Mouse (Mus musculus) cortical plate, adult 2 months (tissue): ENCODE results near the gene Tmem176a.
"Not testable (repeated sequence)": the region's sequence is repeated elsewhere in the genome, so short reads cannot be mapped to it uniquely, and the experiment has no call there.

ENCODE experiments used
- CTCF ChIP-seq: fragments of 200-500 bp; IDR thresholded peaks from 2 replicates; pipeline ENCODE4 v1.5.1; 2011; ENCODE audit warnings: mild to moderate bottlenecking, control low read depth, low read length; ENCODE audit not compliant: insufficient read depth; ENCODE audit errors: extremely low read depth
- POLR2A ChIP-seq: fragments of 200-500 bp; IDR thresholded peaks from 2 replicates; pipeline ENCODE4 v1.6.1; 2011; ENCODE audit warnings: mild to moderate bottlenecking, low read length, control low read depth; ENCODE audit not compliant: insufficient read depth; ENCODE audit errors: extremely low read depth

DNA sequence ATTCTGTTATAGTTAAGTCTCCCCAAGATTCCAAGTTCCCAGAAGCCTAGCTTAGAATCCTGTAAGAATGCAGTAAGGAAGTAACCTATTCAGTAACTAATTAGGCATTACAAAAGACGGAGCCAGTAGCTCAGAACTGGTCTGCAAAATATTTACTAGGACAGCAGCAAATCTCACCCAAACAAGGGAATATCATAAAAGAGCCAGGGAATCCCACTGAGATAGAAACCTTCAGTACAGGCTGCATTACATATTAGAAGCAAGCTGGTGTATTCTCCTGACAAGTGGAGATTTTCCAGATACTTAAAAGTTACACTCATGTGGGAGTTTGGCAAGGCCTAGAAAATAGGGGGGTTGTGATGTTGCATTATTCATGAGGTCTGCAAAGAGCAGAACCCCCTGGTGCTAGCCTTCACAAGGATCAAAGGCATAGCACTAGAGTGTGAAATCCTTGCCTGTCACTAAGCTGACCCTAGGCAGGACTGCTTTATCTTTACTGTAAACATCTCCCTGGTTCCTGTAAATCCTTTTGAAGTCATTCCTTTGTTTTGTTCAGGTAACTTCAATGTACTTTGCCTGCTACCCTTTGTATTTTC is 25.7 kb downstream of the Tmem176a start:
- not testable (repeated sequence) for TF ChIP-seq CTCF, POLR2A
